Mouse (Mus musculus): ENCODE results near the gene Sult2a4.
"Not testable (repeated sequence)": the region's sequence is repeated elsewhere in the genome, so short reads cannot be mapped to it uniquely, and the experiment has no call there.

The Sult2a4 gene
- long read RNA-seq, experiment 1: 0 reads
- long read RNA-seq, experiment 2: 0 reads

- intact Hi-C loops (cut with DNase I): not testable (repeated sequence)
Observed at GRCm38 (mm10) chr7:13989507-13989906, at the start of gene Sult2a4. Gene Sult2a4, minus strand, starts transcription at chr7:13989607.

- intact Hi-C loops (cut with DNase I): not testable (repeated sequence)
Observed at GRCm38 (mm10) chr7:14030831-14031230, 41.4 kb upstream of the Sult2a4 start.

- intact Hi-C loops (cut with DNase I): no loop called here
Observed at GRCm38 (mm10) chr7:14013083-14013482, 23.7 kb upstream of the Sult2a4 start.

- intact Hi-C loops (cut with DNase I): not testable (repeated sequence)
Observed at GRCm38 (mm10) chr7:14010686-14011085, 21.3 kb upstream of the Sult2a4 start.

All from adrenal gland (tissue).